In genomic region chr5:147399843-147400504, GRCm38 (mm10) we compare ENCODE assay signal across 7 mouse cellular contexts. TPM values are rescaled to one million over a fixed set of nuclear protein-coding genes. Genes with fewer than 3 reads are reported as not detected.
A peak's percentile ranks its signal among the peaks of the same experiment; 100 is the strongest.
DNase-seq lines count a peak whose midpoint lies in the region; ATAC-seq and TF ChIP-seq lines count a peak whose summit lies in the region.

Flt3 (minus strand) TSS chr5:147400489.

- H3K36me3 ChIP-seq in heart, embryonic 16.5 days (ENCODE audit: control insufficient read depth, insufficient read depth), result no peaks in the 10 kb centered on the region
- no peaks in the 10 kb centered on the region for H3K36me3 ChIP-seq in midbrain, embryonic 11.5 days (ENCODE audit: control insufficient read depth, insufficient read depth, low read length)
- no peaks in the 10 kb centered on the region for H3K36me3 ChIP-seq in spleen, adult 2 months (ENCODE audit: control insufficient read depth, insufficient read depth, low read length)

- 3% methylated on average over 56 of the region's 56 CpGs for WGBS in heart, embryonic 16.5 days
- under 1% methylated on average over 53 of the region's 56 CpGs for WGBS in midbrain, embryonic 11.5 days
- under 1% methylated on average over 45 of the region's 56 CpGs for WGBS in spleen, adult 2 months

- peak within 1 kb of the TSS; percentile 54 for H3K4me3 ChIP-seq in heart, embryonic 16.5 days (ENCODE audit: low read length)
- H3K4me3 ChIP-seq in midbrain, embryonic 11.5 days (ENCODE audit: low read depth, low read length), result peak within 1 kb of the TSS; percentile 33
- peak within 1 kb of the TSS; percentile 58 for H3K4me3 ChIP-seq in spleen, adult 2 months (ENCODE audit: extremely low read depth, insufficient read depth, insufficient read length)

- peak within 1 kb of the TSS; percentile 81 for H3K4me2 ChIP-seq in heart, embryonic 16.5 days (ENCODE audit: low read depth, low read length)
- peak within 1 kb of the TSS; percentile 63 for H3K4me2 ChIP-seq in midbrain, embryonic 11.5 days

- H3K9ac ChIP-seq in heart, embryonic 16.5 days (ENCODE audit: low read length), result peak within 1 kb of the TSS; percentile 46
- no peak within 1 kb of the TSS for H3K9ac ChIP-seq in midbrain, embryonic 11.5 days (ENCODE audit: low read length)

- peak; percentile 58 for ATAC-seq in heart, embryonic 16.5 days (replicated peaks; ENCODE audit: extremely low read depth, insufficient read depth, low FRiP score)
- ATAC-seq in midbrain, embryonic 11.5 days (ENCODE audit: low FRiP score), result peak; percentile 82

- no peak for TF ChIP-seq CTCF in spleen, adult 2 months (IDR thresholded peaks at IDR 0.05; ENCODE audit: extremely low read depth, insufficient read depth, insufficient read length, insufficient replicate concordance)

- H3K4me1 ChIP-seq in heart, embryonic 16.5 days (ENCODE audit: control insufficient read depth, insufficient read depth, low read length), result peaks cover 8% of the 10 kb centered on the region; the same call in 1 of the 2 replicates
- H3K4me1 ChIP-seq in midbrain, embryonic 11.5 days (ENCODE audit: control insufficient read depth, insufficient read depth, low read length), result no peaks in the 10 kb centered on the region; the same call in 1 of the 2 replicates
- peaks cover 7% of the 10 kb centered on the region for H3K4me1 ChIP-seq in spleen, adult 2 months (ENCODE audit: control insufficient read depth, insufficient read depth, insufficient read length)

- DNase-seq in 416B (ENCODE audit: low read depth), result peak; percentile 81
- peak; percentile 73 for DNase-seq in B cell, adult 2 months
- DNase-seq in cerebellum, postnatal 36 days, result peak; percentile 51 to 63
- peak; percentile 7 to 32 for DNase-seq in left cerebral cortex, adult 8-10 months (ENCODE audit: low spot score in 2 of 2)
- peak; percentile 92 for DNase-seq in midbrain, embryonic 11.5 days (ENCODE audit: low spot score, missing footprints)
- peak in 1 of 2 experiments; percentile 50 for DNase-seq in spleen, adult 2 months (ENCODE audit: low read depth in 1 of 2, low spot score in 2 of 2)

- H3K27ac ChIP-seq in heart, embryonic 16.5 days (ENCODE audit: low read length), result no peak within 1 kb of the TSS
- no peak within 1 kb of the TSS for H3K27ac ChIP-seq in midbrain, embryonic 11.5 days (ENCODE audit: low read depth, low read length)
- no peak within 1 kb of the TSS for H3K27ac ChIP-seq in spleen, adult 2 months (ENCODE audit: insufficient read depth, low read length)

- TF ChIP-seq POLR2A in spleen, adult 2 months (IDR thresholded peaks at IDR 0.05; ENCODE audit: low read depth, low read length), result peak; percentile 9; the same call in 1 of the 2 replicates

- H3K27me3 ChIP-seq in heart, embryonic 16.5 days (ENCODE audit: control insufficient read depth, insufficient read depth, low read length), result peaks cover 45% of the 10 kb centered on the region
- peaks cover 40% of the 10 kb centered on the region for H3K27me3 ChIP-seq in midbrain, embryonic 11.5 days (ENCODE audit: control insufficient read depth, insufficient read depth, low read length)
- peaks cover 11% of the 10 kb centered on the region for H3K27me3 ChIP-seq in spleen, adult 2 months (ENCODE audit: control insufficient read depth, insufficient read depth, low read length)

- 0 out of 2 replicates have a peak, but pooled peaks cover 2% of the 10 kb centered on the region for H3K9me3 ChIP-seq in heart, embryonic 16.5 days (replicated peaks; ENCODE audit: control insufficient read depth, low read length)
- H3K9me3 ChIP-seq in midbrain, embryonic 11.5 days (ENCODE audit: control insufficient read depth, low read length), result no peaks in the 10 kb centered on the region

RNA-seq across cellular contexts. Expression of gene Flt3, which starts in this region (rescaled TPM):
- polyA plus RNA-seq in heart, embryonic 16.5 days (2015; fragmentation: Nextera tagmentation; extraction: Ambion mirVana), result 0.26 and 0.37 TPM in 2 replicates
- total RNA-seq in left cerebral cortex, adult 8-10 months (2022), result 1 to 10 TPM; 6.2 to 7.4 (median 6.7) TPM
- 0.05 and 0.26 TPM in 2 replicates for polyA plus RNA-seq in midbrain, embryonic 11.5 days (2014; fragmentation: Nextera tagmentation; extraction: Ambion mirVana)
- 6.5 and 7.1 TPM in 2 replicates for polyA plus RNA-seq in spleen, adult 2 months (2012; rRNA removed)

Comparison
In these comparisons a context has a peak if more than half of its experiments do, and no peak if none do; other contexts are left out.
1. Peak in ATAC-seq, H3K4me3 ChIP-seq, H3K9ac ChIP-seq and H3K4me2 ChIP-seq in heart, embryonic 16.5 days; RNA of the gene not detected or under 1 TPM.
2. Peak in DNase-seq, ATAC-seq, H3K4me3 ChIP-seq and H3K4me2 ChIP-seq in midbrain, embryonic 11.5 days; RNA of the gene not detected or under 1 TPM.